Mouse (Mus musculus) MEL (cell line): ENCODE results near the gene Cwf19l1.

ENCODE experiments used
- BHLHE40 ChIP-seq: IDR thresholded peaks from 2 replicates; pipeline ENCODE4 v1.6.1; 2012; ENCODE audit warnings: low read depth, mild to moderate bottlenecking, inconsistent platforms, low read length, improper control_type of control experiment, borderline replicate concordance
- CTCF ChIP-seq, 3 experiments: IDR thresholded peaks in 2 of 3; conservative IDR thresholded peaks in 1 of 3; 2 replicates each; pipeline ENCODE4 v1.5.1; 2011 to 2012; ENCODE audit warnings: low read length in 3 of 3, low read depth in 2 of 3, mild to moderate bottlenecking in 2 of 3, improper control_type of control experiment in 1 of 3, inconsistent platforms in 1 of 3, mixed read lengths in 1 of 3, moderate library complexity in 1 of 3; ENCODE audit not compliant: control insufficient read depth in 1 of 3, insufficient read depth in 1 of 3, poor library complexity in 1 of 3, severe bottlenecking in 1 of 3
- E2F4 ChIP-seq: IDR thresholded peaks from 2 replicates; pipeline ENCODE4 v1.6.1; 2011; ENCODE audit warnings: low read depth, low read length, improper control_type of control experiment, borderline replicate concordance
- EP300 ChIP-seq, 2 experiments: IDR thresholded peaks; 2 replicates each; pipeline ENCODE4 v1.6.1; 2011; ENCODE audit warnings: improper control_type of control experiment in 2 of 2, low read length in 2 of 2, low read depth in 1 of 2, mild to moderate bottlenecking in 1 of 2
- JUND ChIP-seq: IDR thresholded peaks from 2 replicates; pipeline ENCODE4 v1.6.1; 2011; ENCODE audit warnings: low read depth, mild to moderate bottlenecking, improper control_type of control experiment, low read length
- MXI1 ChIP-seq: IDR thresholded peaks from 2 replicates; pipeline ENCODE4 v1.6.1; 2011; ENCODE audit warnings: mild to moderate bottlenecking, low read depth, low read length, improper control_type of control experiment
- NELFE ChIP-seq: IDR thresholded peaks from 2 replicates; pipeline ENCODE4 v1.6.1; 2011; ENCODE audit warnings: low read depth, low read length, improper control_type of control experiment
- NRF1 ChIP-seq: IDR thresholded peaks from 2 replicates; pipeline ENCODE4 v1.6.1; 2014; ENCODE audit warnings: low read depth, mild to moderate bottlenecking, inconsistent platforms, low read length, improper control_type of control experiment, moderate library complexity; ENCODE audit not compliant: poor library complexity, insufficient read depth, severe bottlenecking
- POLR2A ChIP-seq, 2 experiments: IDR thresholded peaks; 2 replicates each; pipeline ENCODE4 v1.6.1; 2011 to 2012; ENCODE audit warnings: low read length in 2 of 2, mild to moderate bottlenecking in 2 of 2, control low read depth in 1 of 2, improper control_type of control experiment in 1 of 2, low read depth in 1 of 2, moderate library complexity in 1 of 2; ENCODE audit not compliant: control insufficient read depth in 1 of 2, insufficient read depth in 1 of 2, poor library complexity in 1 of 2
- TAL1 ChIP-seq: IDR thresholded peaks from 2 replicates; pipeline ENCODE4 v1.6.1; 2012; ENCODE audit warnings: mild to moderate bottlenecking, inconsistent platforms, low read length, moderate library complexity, mixed read lengths
- UBTF ChIP-seq: IDR thresholded peaks from 2 replicates; pipeline ENCODE4 v1.6.1; 2012; ENCODE audit warnings: low read depth, mild to moderate bottlenecking, inconsistent platforms, low read length, improper control_type of control experiment, moderate library complexity, borderline replicate concordance; ENCODE audit not compliant: insufficient read depth
- USF1 ChIP-seq: IDR thresholded peaks from 2 replicates; pipeline ENCODE4 v1.6.1; 2014; ENCODE audit warnings: low read depth, mild to moderate bottlenecking, inconsistent platforms, low read length, improper control_type of control experiment, moderate library complexity
- USF2 ChIP-seq, 2 experiments: IDR thresholded peaks; 2 replicates each; pipeline ENCODE4 v1.6.1; 2011 to 2012; ENCODE audit warnings: improper control_type of control experiment in 2 of 2, low read length in 2 of 2, borderline replicate concordance in 1 of 2, inconsistent platforms in 1 of 2, low read depth in 1 of 2, mild to moderate bottlenecking in 1 of 2; ENCODE audit not compliant: insufficient read depth in 1 of 2
- ZNF384 ChIP-seq: IDR thresholded peaks from 2 replicates; pipeline ENCODE4 v1.6.1; 2012; ENCODE audit warnings: low read depth, mild to moderate bottlenecking, inconsistent platforms, low read length, improper control_type of control experiment

DNA sequence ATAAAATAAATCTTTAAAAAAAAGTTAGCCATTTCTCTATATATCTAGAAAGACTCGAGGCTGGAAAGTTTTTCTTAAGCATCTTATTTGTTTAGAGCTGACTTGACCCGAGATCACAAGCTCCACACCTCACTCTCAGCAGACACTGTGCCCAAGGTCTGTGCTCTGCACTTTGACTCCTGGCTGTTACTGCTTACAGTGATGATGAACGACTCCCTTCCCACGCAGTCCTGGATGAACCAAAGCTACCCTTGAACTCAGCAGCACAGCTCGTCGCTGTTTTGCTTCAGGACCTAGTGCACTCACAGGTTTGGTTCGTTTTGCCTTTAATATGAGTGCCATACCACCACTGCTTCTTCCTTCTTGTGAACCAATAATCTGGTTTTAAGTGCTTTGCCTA is 71.9 kb downstream of the Cwf19l1 start:
- TF ChIP-seq NRF1: no peak
- TF ChIP-seq TAL1: no peak
- no peak for TF ChIP-seq MXI1
- TF ChIP-seq CTCF (IDR thresholded peaks at IDR 0.05 in 2 of 3, conservative IDR thresholded peaks at IDR 0.05 in 1 of 3; ENCODE audit: control insufficient read depth in 1 of 3, insufficient read depth in 1 of 3, low read depth in 2 of 3, low read length in 3 of 3, poor library complexity in 1 of 3, severe bottlenecking in 1 of 3): no peak
- TF ChIP-seq USF2 (IDR thresholded peaks at IDR 0.05; ENCODE audit: borderline replicate concordance in 1 of 2, insufficient read depth in 1 of 2, low read depth in 1 of 2, low read length in 2 of 2): no peak
- no peak for TF ChIP-seq USF1
- no peak for TF ChIP-seq BHLHE40
- TF ChIP-seq UBTF: no peak
- TF ChIP-seq POLR2A (IDR thresholded peaks at IDR 0.05; ENCODE audit: control insufficient read depth in 1 of 2, insufficient read depth in 1 of 2, low read depth in 1 of 2, low read length in 2 of 2, poor library complexity in 1 of 2): no peak
- TF ChIP-seq JUND: no peak
- no peak for TF ChIP-seq EP300 (IDR thresholded peaks at IDR 0.05; ENCODE audit: low read depth in 1 of 2, low read length in 2 of 2)
- TF ChIP-seq NELFE: no peak
- no peak for TF ChIP-seq ZNF384
- no peak for TF ChIP-seq E2F4
